Mouse (Mus musculus): Measurements from ENCODE around the gene Arhgap10. TPM values are rescaled to one million over a fixed set of nuclear protein-coding genes. Genes with fewer than 3 reads are reported as not detected.

Gene Arhgap10
- polyA plus RNA-seq, 1 experiment from 2014 or later, result 5.1 TPM

- no peaks in the 10 kb centered on the region for H3K36me3 ChIP-seq
- no peak overlapping the region for H3K4me2 ChIP-seq
- WGBS, result 70% methylated on average over 8 of the region's 8 CpGs
- no peaks in the 10 kb centered on the region for H3K4me1 ChIP-seq (replicated peaks)
- H3K27ac ChIP-seq (replicated peaks), result no peak overlapping the region
- H3K27me3 ChIP-seq, result no peaks in the 10 kb centered on the region
- no peaks in the 10 kb centered on the region for H3K9me3 ChIP-seq
- no peak for ATAC-seq (ENCODE audit: low FRiP score, low read depth)
- H3K4me3 ChIP-seq, result no peak overlapping the region
- H3K9ac ChIP-seq, result no peak overlapping the region
Measured at GRCm38 (mm10) chr8:77534358-77534992, 16.7 kb upstream of the Arhgap10 start.

GRCm38 (mm10) chr8:77526130-77526529 is 8.4 kb upstream of the Arhgap10 start:
- H3K36me3 ChIP-seq, result no peaks in the 10 kb centered on the region
- no peak overlapping the region for H3K4me2 ChIP-seq
- no peaks in the 10 kb centered on the region for H3K4me1 ChIP-seq (replicated peaks)
- no peaks in the 10 kb centered on the region for H3K27me3 ChIP-seq
- no peak overlapping the region for H3K9ac ChIP-seq
- H3K4me3 ChIP-seq, result no peak overlapping the region
- no peak for ATAC-seq (ENCODE audit: low FRiP score, low read depth)
- H3K27ac ChIP-seq (replicated peaks), result no peak overlapping the region
- 81% methylated on average over 8 of the region's 8 CpGs for WGBS
- H3K9me3 ChIP-seq, result no peaks in the 10 kb centered on the region

GRCm38 (mm10) chr8:77524906-77525305 is 7.2 kb upstream of the Arhgap10 start:
- H3K27me3 ChIP-seq, result no peaks in the 10 kb centered on the region
- no peak overlapping the region for H3K4me2 ChIP-seq
- H3K4me3 ChIP-seq, result no peak overlapping the region
- no peaks in the 10 kb centered on the region for H3K36me3 ChIP-seq
- H3K27ac ChIP-seq (replicated peaks), result no peak overlapping the region
- H3K4me1 ChIP-seq (replicated peaks), result no peaks in the 10 kb centered on the region
- H3K9me3 ChIP-seq, result no peaks in the 10 kb centered on the region
- WGBS, result 98% methylated on average over 2 of the region's 2 CpGs
- ATAC-seq (ENCODE audit: low FRiP score, low read depth), result no peak
- H3K9ac ChIP-seq, result no peak overlapping the region

DNA sequence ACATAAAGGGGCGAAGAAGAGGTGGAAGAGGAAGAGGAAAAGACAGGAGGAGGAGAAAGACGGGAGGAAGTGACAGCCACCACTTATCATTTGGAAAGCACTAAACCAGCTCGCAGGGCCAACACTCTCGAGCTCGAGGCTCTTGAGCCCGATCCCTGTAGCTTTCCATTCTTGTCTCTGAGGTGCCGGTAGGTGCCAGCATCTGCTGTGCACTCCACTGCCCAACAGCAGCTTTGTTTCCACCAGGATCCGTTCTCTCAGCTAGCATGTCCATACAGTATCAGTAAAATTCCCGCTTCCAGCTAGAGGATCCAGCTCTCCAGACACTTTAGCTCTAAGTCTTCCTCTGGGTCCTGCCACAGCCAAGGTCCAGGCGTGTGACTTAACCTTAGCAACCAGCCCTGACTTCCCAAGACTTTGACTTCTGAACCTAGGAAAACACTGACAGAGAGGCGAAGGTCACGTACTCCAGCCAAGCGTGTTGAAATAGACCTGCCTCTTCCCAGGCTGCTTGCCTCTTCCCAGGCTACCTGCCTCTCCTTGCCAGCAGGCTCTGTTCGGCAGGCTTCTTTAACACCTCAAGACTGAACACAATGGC is 6.4 kb upstream of the Arhgap10 start:
- ATAC-seq (ENCODE audit: low FRiP score, low read depth), result no peak
- Histone ChIP-seq H3K9me3 (no peaks in the 10 kb centered on the region), H3K9ac (no peak overlapping the region), H3K27ac (replicated peaks) (no peak overlapping the region), H3K27me3 (no peaks in the 10 kb centered on the region), H3K4me2 (no peak overlapping the region), H3K4me1 (replicated peaks) (no peaks in the 10 kb centered on the region), H3K4me3 (no peak overlapping the region), H3K36me3 (no peaks in the 10 kb centered on the region)
- WGBS, result 83% methylated on average over 14 of the region's 14 CpGs

DNA sequence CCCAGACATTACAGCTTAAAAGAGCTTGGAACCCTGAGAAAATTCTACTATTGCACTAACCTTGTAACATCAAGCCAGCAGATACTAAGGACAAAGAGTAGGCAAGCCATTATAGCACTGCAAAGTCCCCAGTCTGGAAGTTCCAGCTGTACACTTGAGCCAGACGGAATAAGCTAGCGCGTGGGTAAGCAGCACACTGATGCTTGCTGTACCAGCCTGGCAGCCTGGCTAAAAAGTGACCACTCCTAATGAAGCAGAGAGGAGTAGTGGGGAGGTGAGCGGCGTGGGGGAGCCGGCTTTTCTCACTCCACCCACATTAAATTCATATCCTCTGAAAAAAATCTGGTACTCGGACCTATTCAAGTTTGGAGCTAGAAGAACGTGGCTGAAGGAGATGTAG is 5.2 kb upstream of the Arhgap10 start:
- H3K27ac ChIP-seq (replicated peaks), result no peak overlapping the region
- H3K36me3 ChIP-seq, result no peaks in the 10 kb centered on the region
- H3K4me1 ChIP-seq (replicated peaks), result peaks cover 7% of the 10 kb centered on the region; the same call in 1 of the 2 replicates
- H3K9me3 ChIP-seq, result no peaks in the 10 kb centered on the region
- WGBS, result 92% methylated on average over 8 of the region's 8 CpGs
- H3K4me2 ChIP-seq, result no peak overlapping the region
- ATAC-seq (ENCODE audit: low FRiP score, low read depth), result no peak
- H3K9ac ChIP-seq, result no peak overlapping the region
- no peak overlapping the region for H3K4me3 ChIP-seq
- no peaks in the 10 kb centered on the region for H3K27me3 ChIP-seq

- Histone ChIP-seq H3K4me2 (no peak overlapping the region), H3K4me1 (replicated peaks) (peaks cover 17% of the 10 kb centered on the region), H3K36me3 (no peaks in the 10 kb centered on the region), H3K27me3 (no peaks in the 10 kb centered on the region), H3K9ac (no peak overlapping the region), H3K9me3 (no peaks in the 10 kb centered on the region), H3K4me3 (no peak overlapping the region), H3K27ac (replicated peaks) (no peak overlapping the region)
- ATAC-seq (ENCODE audit: low FRiP score, low read depth), result no peak
- WGBS, result 83% methylated on average over 8 of the region's 8 CpGs
Measured at GRCm38 (mm10) chr8:77521028-77521785, 3.5 kb upstream of the Arhgap10 start.

DNA sequence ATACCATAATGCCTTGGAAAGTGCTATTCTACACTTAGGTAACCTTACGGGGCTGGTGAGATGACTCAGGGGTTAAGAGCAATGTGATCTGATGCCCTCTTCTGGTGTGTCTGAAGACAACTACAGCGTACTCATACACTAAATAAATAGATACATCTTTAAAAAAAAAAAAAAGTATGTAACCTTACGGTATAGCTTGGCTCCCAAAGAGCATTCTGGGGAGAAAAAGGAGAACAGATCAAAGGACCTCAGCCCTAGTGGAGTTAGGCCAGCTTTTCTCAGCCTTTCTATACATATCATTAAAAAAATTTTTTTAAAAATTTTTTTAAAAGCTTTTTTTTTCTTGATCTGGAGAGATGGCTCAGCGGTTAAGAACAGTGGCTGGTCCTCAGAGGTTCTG is 2.8 kb upstream of the Arhgap10 start:
- no peaks in the 10 kb centered on the region for H3K36me3 ChIP-seq
- H3K9ac ChIP-seq, result no peak overlapping the region
- no peak overlapping the region for H3K4me2 ChIP-seq
- no peak for ATAC-seq (ENCODE audit: low FRiP score, low read depth)
- no peak overlapping the region for H3K27ac ChIP-seq (replicated peaks)
- no peak overlapping the region for H3K4me3 ChIP-seq
- no peaks in the 10 kb centered on the region; the same call in 1 of the 2 replicates for H3K27me3 ChIP-seq
- WGBS, result 98% methylated on average over 4 of the region's 4 CpGs
- H3K4me1 ChIP-seq (replicated peaks), result peaks cover 17% of the 10 kb centered on the region
- H3K9me3 ChIP-seq, result no peaks in the 10 kb centered on the region

DNA sequence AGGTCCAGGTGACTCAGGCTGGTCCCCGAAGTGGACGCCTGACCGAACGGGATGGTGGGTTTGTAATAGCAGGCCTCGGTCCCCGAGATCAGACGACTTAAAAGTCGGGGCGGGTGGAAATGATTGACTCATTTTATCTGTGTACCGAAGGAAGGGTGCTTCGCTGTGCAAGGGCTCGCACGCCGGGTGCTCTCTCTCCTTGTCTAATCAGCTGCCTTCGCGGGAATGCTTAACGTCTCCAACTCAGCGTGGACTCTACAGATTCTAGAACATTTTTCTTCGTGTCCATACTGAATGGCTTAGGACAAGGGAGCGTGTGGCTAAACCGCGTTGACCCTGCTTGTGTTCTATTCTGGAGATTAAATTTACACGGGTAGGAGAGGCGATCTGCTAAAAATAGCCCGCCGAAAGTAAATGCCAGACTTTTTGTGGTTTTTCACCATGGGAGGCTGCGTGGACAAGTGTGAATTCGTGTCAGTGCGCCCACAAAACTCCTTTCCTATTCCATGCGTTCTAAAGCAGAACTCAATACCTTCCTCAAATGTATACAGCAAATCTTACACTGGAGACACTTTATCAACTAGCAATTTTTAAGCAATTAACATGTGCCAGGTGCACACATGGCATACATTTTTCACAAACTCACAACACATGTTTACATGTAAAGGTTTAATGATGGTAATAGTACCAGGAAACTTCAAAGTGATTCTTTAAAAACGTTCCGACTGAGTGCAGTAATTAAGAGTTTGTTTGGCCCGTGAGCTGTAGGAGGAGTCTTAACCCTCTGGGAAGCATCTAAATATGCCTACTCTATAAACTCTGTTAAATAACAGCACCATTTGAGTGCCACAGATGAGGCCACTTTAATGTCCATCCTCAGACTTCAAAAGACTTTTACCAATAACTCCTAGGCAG is 705 bp upstream of the Arhgap10 start:
- H3K9me3 ChIP-seq, result no peaks in the 10 kb centered on the region
- ATAC-seq (ENCODE audit: low FRiP score, low read depth), result peak; percentile 71; the same call in 1 of the 2 replicates
- H3K27me3 ChIP-seq, result peaks cover 3% of the 10 kb centered on the region; the same call in 1 of the 2 replicates
- H3K27ac ChIP-seq (replicated peaks), result peak overlapping the region; percentile 45; the same call in 1 of the 2 replicates
- H3K4me1 ChIP-seq (replicated peaks), result peaks cover 17% of the 10 kb centered on the region
- peak overlapping the region; percentile 96 for H3K4me2 ChIP-seq
- WGBS, result 8% methylated on average over 33 of the region's 33 CpGs
- peak overlapping the region; percentile 54 for H3K4me3 ChIP-seq
- H3K9ac ChIP-seq, result peak overlapping the region; percentile 56
- H3K36me3 ChIP-seq, result no peaks in the 10 kb centered on the region

- Histone ChIP-seq H3K9ac (peak overlapping the region; percentile 56), H3K36me3 (no peaks in the 10 kb centered on the region), H3K9me3 (no peaks in the 10 kb centered on the region), H3K4me2 (peak overlapping the region; percentile 96), H3K4me1 (replicated peaks) (peaks cover 17% of the 10 kb centered on the region), H3K27me3 (peaks cover 5% of the 10 kb centered on the region; the same call in 1 of the 2 replicates), H3K4me3 (peak overlapping the region; percentile 54), H3K27ac (replicated peaks) (no peak overlapping the region)
- 6% methylated on average over 10 of the region's 10 CpGs for WGBS
- ATAC-seq (ENCODE audit: low FRiP score, low read depth), result no peak
Measured at GRCm38 (mm10) chr8:77516845-77517244, 908 bp downstream of the Arhgap10 start.

DNA sequence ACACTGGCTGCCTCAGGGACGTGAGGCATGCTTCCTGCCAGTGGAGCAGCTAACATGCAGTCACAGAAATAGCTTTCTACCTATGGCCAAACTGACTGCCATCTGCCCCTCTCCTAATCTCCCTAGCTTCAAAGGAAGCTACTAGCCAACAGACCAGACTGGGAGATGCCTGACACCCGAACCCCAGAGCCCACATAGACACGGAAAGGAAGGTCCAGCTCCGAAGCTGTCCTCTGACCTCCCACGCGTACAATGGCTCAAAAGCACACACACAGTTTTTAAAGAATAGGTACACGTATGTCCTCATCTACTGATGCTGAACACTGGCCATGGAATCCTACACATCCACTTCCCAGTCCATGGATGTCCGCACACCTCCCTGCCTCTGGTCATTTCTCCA is 2.0 kb downstream of the Arhgap10 start:
- WGBS, result 84% methylated on average over 8 of the region's 8 CpGs
- no peak overlapping the region for H3K4me3 ChIP-seq
- ATAC-seq (ENCODE audit: low FRiP score, low read depth), result no peak
- H3K36me3 ChIP-seq, result no peaks in the 10 kb centered on the region
- no peak overlapping the region for H3K27ac ChIP-seq (replicated peaks)
- peaks cover 5% of the 10 kb centered on the region; the same call in 1 of the 2 replicates for H3K27me3 ChIP-seq
- H3K9ac ChIP-seq, result no peak overlapping the region
- H3K9me3 ChIP-seq, result no peaks in the 10 kb centered on the region
- peaks cover 17% of the 10 kb centered on the region for H3K4me1 ChIP-seq (replicated peaks)
- H3K4me2 ChIP-seq, result 0 out of 2 replicates have a peak overlapping the region, but pooled peaks have one; percentile 96

DNA sequence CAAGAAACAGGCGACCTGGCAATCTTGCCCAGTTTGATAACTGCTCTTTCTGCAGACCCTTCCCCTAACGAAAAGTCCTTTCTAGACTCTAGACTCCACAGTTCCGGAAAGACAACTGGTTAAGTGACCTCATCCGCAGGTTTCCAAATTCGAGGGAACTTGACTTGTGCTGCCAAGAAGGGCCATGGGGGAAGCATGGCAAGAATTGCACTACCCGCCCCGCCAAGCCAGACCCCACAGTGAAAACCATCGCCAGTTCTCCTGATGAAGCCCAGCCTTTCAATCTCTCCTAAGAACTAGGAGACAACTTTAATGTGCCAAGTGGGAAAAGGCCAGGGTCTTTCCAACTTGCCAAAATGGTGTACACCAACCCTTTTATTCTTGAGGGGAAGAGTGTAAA is 2.6 kb downstream of the Arhgap10 start:
- H3K9ac ChIP-seq, result no peak overlapping the region
- no peak overlapping the region for H3K4me3 ChIP-seq
- no peaks in the 10 kb centered on the region for H3K36me3 ChIP-seq
- ATAC-seq (ENCODE audit: low FRiP score, low read depth), result no peak
- H3K27me3 ChIP-seq, result peaks cover 5% of the 10 kb centered on the region; the same call in 1 of the 2 replicates
- peaks cover 17% of the 10 kb centered on the region for H3K4me1 ChIP-seq (replicated peaks)
- no peak overlapping the region for H3K4me2 ChIP-seq
- no peak overlapping the region for H3K27ac ChIP-seq (replicated peaks)
- no peaks in the 10 kb centered on the region for H3K9me3 ChIP-seq
- 94% methylated on average over 8 of the region's 8 CpGs for WGBS
